Mouse (Mus musculus) brain, embryonic 14.5 days (tissue): ENCODE data around the gene Epha4. TPM values are rescaled to one million over a fixed set of nuclear protein-coding genes. Genes with fewer than 3 reads are reported as not detected.

ENCODE experiments used
- DNase-seq: peaks from one replicate; pipeline ENCODE4 v3.0.0-alpha.2; 2011; ENCODE audit warnings: low read depth
- CTCF ChIP-seq: fragments of 200-500 bp; IDR thresholded peaks from 2 replicates; pipeline ENCODE4 v1.5.1; 2012; ENCODE audit warnings: inconsistent platforms, mild to moderate bottlenecking, moderate library complexity, borderline replicate concordance; ENCODE audit not compliant: insufficient read depth, insufficient read length; ENCODE audit errors: extremely low read depth
- POLR2A ChIP-seq: fragments of 200-500 bp; IDR thresholded peaks from 2 replicates; pipeline ENCODE4 v1.6.1; 2012; ENCODE audit warnings: mild to moderate bottlenecking, inconsistent platforms, borderline replicate concordance; ENCODE audit not compliant: poor library complexity, insufficient read depth, insufficient read length, severe bottlenecking; ENCODE audit errors: extremely low read depth
- polyA plus RNA-seq: library from polyadenylated mRNA; depleted of rRNA; stranded (reverse); fragments of >200 nt; gene quantifications from 2 replicates; pipeline ENCODE4 v1.2.3, GENCODE M21; 2012

Gene Epha4
- polyA plus RNA-seq, 1 experiment = 56.5 TPM

GRCm38 (mm10) chr1:77453811-77454210 lies 61.1 kb downstream of the Epha4 start:
- no peak for TF ChIP-seq POLR2A
- no peak for TF ChIP-seq CTCF
- DNase-seq = no peak

GRCm38 (mm10) chr1:77452721-77453120 lies 62.2 kb downstream of the Epha4 start:
- no peak for DNase-seq
- TF ChIP-seq CTCF (no peak), POLR2A (no peak)

DNA sequence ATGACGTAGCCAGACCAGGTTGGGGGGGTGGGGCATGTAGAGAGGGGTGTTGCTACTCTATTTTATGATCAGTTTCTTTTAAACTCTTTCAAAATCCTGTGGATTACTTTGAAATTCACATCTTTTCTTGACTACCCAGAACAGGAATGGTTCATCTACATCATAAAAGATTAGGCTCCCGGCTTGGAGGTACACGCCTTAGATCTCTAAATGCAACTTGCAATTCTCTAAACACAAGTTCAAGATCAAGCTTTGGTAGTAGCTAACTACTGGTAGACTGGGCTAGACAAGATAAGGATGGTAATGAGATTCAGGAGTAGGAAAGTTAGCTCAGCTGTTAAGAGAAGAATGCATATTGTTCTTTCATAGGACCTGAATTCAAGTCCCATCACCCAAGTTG lies 63.3 kb downstream of the Epha4 start:
- no peak for TF ChIP-seq CTCF
- no peak for TF ChIP-seq POLR2A
- no peak for DNase-seq

GRCm38 (mm10) chr1:77450201-77450600 lies 64.7 kb downstream of the Epha4 start:
- no peak for DNase-seq
- no peak for TF ChIP-seq CTCF

DNA sequence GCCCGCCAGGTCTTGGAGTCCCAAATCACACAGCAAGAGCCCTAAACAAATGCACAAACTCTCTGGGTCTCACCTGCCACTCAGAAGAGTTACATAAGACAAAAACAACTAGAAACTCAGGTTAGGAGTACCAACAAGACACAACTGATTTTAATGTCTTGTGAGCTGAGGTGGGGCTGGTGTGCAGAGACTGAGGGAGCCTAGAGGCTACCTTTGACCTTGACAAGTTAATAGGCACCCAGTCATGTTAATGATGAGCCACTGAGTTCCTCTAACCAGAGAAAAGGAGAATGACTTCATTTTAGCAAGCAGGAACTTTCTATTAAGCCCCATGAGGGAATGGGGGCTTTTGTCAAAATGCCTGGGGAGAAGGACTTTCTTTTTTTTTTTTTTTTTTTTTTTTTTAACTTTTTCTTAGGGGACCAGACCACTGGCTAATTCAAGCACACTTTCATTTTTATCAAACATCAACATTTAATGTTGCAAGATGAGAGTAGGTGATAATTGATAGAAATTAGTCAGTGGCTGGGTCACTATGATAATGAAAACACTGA lies 67.8 kb downstream of the Epha4 start:
- TF ChIP-seq POLR2A = no peak
- DNase-seq = no peak

GRCm38 (mm10) chr1:77446438-77446837 lies 68.5 kb downstream of the Epha4 start:
- no peak for DNase-seq
- TF ChIP-seq CTCF (no peak), POLR2A (no peak)

- no peak for TF ChIP-seq CTCF
- TF ChIP-seq POLR2A = no peak
- DNase-seq = peak; percentile 65
Measured at GRCm38 (mm10) chr1:77444648-77445047, 70.2 kb downstream of the Epha4 start.

DNA sequence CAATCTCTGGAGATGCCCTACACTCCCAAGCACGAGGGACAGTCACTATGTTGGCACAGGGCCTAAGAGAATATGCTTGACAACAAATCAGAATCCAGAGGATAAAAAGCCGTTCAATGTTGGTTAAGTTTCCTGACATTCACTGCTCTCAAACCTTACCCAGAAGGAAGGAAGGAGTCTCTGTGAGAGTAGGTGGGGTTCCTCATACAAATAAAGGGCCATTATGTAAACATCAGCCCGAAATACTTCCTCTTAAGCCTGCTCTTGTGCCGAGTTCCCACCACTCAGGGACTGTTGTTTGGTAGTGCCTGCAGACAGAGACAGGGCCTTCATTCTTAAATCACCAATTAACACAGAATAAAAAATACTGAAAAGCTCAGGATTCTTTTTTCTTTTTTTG lies 72.9 kb downstream of the Epha4 start:
- no peak for TF ChIP-seq CTCF
- no peak for TF ChIP-seq POLR2A
- DNase-seq = peak; percentile 47

DNA sequence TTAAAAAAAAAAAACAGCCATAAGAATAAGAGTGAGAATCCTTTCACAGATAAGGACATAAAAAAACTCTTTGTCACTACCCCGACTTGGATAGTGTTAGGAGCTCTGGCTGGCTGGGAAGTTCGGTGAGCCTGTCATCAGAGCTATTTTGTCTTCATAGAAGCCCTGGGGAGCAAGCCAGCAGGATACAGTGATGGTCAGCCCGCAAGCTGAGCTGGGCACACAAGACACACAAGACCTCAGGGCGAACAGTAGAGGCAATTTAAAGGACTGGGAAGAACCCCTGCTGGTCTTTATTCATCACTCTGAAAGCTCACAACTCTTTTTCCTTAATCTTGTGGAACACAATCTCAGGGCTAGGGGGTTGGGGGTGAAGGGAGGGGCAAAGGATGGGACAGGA lies 73.5 kb downstream of the Epha4 start:
- TF ChIP-seq CTCF = no peak
- TF ChIP-seq POLR2A = no peak
- DNase-seq = peak; percentile 41

- peak; percentile 58 for DNase-seq
- TF ChIP-seq POLR2A (no peak), CTCF (no peak)
Measured at GRCm38 (mm10) chr1:77440512-77440911, 74.4 kb downstream of the Epha4 start.

DNA sequence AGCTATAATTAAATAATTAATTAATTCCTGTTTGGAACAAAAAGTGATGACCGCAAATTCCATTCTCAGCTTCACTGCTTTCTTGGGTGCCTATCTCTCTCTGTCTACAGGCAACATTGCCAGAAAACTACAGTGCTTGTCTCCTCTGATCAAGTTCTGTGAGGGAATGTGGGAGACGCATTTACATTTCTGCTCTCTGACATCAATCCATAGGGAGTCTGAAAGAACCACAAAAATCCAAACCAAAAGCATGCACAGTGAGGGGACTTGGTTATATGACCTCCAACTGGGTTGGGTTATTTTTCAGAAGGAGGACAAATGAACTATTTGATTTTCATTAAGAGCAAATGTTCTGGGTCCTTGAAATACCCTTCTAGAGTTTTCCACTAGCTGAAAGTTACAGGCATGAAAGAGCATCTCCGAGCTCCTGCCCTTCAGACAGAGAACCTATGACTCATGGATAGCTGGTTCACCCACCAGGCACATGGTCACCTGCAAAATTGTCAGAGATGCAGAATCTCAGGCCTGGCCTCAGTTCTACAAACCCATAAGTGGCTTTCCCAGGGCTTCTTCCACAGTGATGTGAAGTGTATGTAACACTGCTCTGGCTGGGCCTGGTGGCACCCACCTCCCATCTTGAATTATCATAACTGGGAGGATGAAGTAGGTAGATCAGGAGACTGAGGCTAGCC lies 75.4 kb downstream of the Epha4 start:
- DNase-seq = no peak
- TF ChIP-seq CTCF (no peak), POLR2A (no peak)

GRCm38 (mm10) chr1:77438639-77439038 lies 76.2 kb downstream of the Epha4 start:
- no peak for TF ChIP-seq POLR2A
- DNase-seq = no peak

DNA sequence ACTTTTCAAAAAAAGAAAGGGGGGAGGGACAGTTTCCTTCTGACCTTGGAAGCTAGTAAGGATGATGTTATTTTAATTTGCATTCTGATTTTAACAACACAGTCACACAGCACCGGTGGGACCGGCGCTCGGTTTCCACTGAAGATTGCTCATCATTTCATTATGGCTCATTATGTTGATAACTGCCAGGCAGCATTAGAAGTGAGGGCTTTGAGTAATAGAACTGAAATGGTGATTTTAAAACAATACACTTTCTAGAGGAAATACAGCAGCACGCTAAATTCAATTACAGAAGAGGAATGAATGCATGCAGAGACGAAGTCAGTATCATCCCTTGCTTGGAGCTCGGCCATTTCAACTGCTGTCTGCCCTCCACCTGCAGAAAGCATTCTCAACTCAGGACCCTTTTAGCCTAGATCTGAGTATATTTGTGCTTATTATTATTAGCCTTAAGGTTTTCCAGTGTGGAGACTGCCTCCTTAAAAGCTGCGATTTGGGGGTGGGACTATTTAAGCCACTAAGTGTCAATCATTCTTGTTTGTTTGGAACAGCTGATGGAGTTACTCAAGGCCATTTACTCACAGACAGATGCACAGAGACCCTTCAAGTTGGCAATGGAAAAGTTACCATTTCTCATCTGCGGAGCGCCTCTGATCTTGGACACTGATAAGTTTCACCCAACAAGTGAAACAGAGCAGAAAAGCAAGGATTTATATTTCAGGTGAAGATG lies 76.8 kb downstream of the Epha4 start:
- TF ChIP-seq CTCF (no peak), POLR2A (no peak)
- peak; percentile 48 for DNase-seq
